Mouse (Mus musculus) thymus, adult 2 months (tissue): ENCODE measurements at regions not wholly inside any gene's neighbourhood (a gene's known extent, or its start where the extent isn't known, plus 50 kb on each side); places are given as distances from the start of the nearest gene placed in this dataset.
A peak's percentile ranks its signal among the peaks of the same experiment; 100 is the strongest.

Experiments used
- DNase-seq: peaks from one replicate; pipeline ENCODE4 v3.0.0; 2021
- H3K27ac ChIP-seq: fragments of 200-500 bp; 2 replicates; pipeline ENCODE4 v1.5.1; 2012; ENCODE audit warnings: low read length, control low read depth; ENCODE audit not compliant: control insufficient read depth, insufficient read depth
- H3K27me3 ChIP-seq: fragments of 200-500 bp; 2 replicates; pipeline ENCODE4 v1.6.1; 2012; ENCODE audit warnings: mild to moderate bottlenecking, low read length, moderate library complexity, mixed read lengths; ENCODE audit not compliant: control insufficient read depth, insufficient read depth
- H3K36me3 ChIP-seq: fragments of 200-500 bp; 2 replicates; pipeline ENCODE4 v1.6.1; 2012; ENCODE audit warnings: mild to moderate bottlenecking, low read length, moderate library complexity; ENCODE audit not compliant: control insufficient read depth, insufficient read depth
- H3K4me1 ChIP-seq: fragments of 200-500 bp; replicated peaks from 2 replicates; pipeline ENCODE4 v1.6.1; 2012; ENCODE audit warnings: low read length; ENCODE audit not compliant: control insufficient read depth, insufficient read depth
- H3K4me3 ChIP-seq: fragments of 200-500 bp; 2 replicates; pipeline ENCODE4 v1.5.1; 2012; ENCODE audit warnings: mild to moderate bottlenecking, low read length, control low read depth, moderate library complexity; ENCODE audit not compliant: control insufficient read depth, insufficient read depth
- CTCF ChIP-seq: fragments of 200-500 bp; IDR thresholded peaks from 2 replicates; pipeline ENCODE4 v1.5.1; 2012; ENCODE audit warnings: mild to moderate bottlenecking, control low read depth, low read length, moderate library complexity, borderline replicate concordance; ENCODE audit not compliant: control insufficient read depth, poor library complexity, insufficient read depth; ENCODE audit errors: extremely low read depth
- POLR2A ChIP-seq: fragments of 200-500 bp; IDR thresholded peaks from 2 replicates; pipeline ENCODE4 v1.6.1; 2012; ENCODE audit warnings: mild to moderate bottlenecking, low read length, control low read depth, moderate library complexity; ENCODE audit not compliant: control insufficient read depth, poor library complexity, insufficient read depth; ENCODE audit errors: extremely low read depth
- WGBS: fragments of 180-500 bp; shearing (Covaris S2); methylation state at CpG from one replicate; pipeline ENCODE4 v1.1.7; 2018; 5-methylcytosine and 5-hydroxymethylcytosine counted together

- 33% methylated on average over 7 of the region's 7 CpGs for WGBS
- peak overlapping the region; percentile 99 for H3K27ac ChIP-seq
- H3K4me3 ChIP-seq = peak overlapping the region; percentile 49; the same call in 1 of the 2 replicates
- peak; percentile 52 for DNase-seq
- peaks cover 43% of the 10 kb centered on the region for H3K4me1 ChIP-seq
- no peaks in the 10 kb centered on the region for H3K27me3 ChIP-seq
- TF ChIP-seq CTCF = no peak
- no peak for TF ChIP-seq POLR2A
- no peaks in the 10 kb centered on the region for H3K36me3 ChIP-seq
These were observed 164.9 kb upstream of the Lef1 start for GRCm38 (mm10) chr3:130945396-130945795.

- H3K27ac ChIP-seq = peak overlapping the region; percentile 81
- H3K4me3 ChIP-seq = no peak overlapping the region
- H3K36me3 ChIP-seq = no peaks in the 10 kb centered on the region
- 60% methylated on average over 6 of the region's 6 CpGs for WGBS
- peaks cover 50% of the 10 kb centered on the region for H3K4me1 ChIP-seq
- H3K27me3 ChIP-seq = no peaks in the 10 kb centered on the region
- DNase-seq = peak; percentile 42
- TF ChIP-seq CTCF (no peak), POLR2A (no peak)
These were observed 166.0 kb upstream of the Lef1 start for GRCm38 (mm10) chr3:130944241-130944640.

GRCm38 (mm10) chr3:130942947-130943630 lies 167.2 kb upstream of the Lef1 start:
- 94% methylated on average over 8 of the region's 8 CpGs for WGBS
- H3K36me3 ChIP-seq = no peaks in the 10 kb centered on the region
- TF ChIP-seq POLR2A (no peak), CTCF (no peak)
- no peak overlapping the region for H3K27ac ChIP-seq
- no peak overlapping the region for H3K4me3 ChIP-seq
- peaks cover 51% of the 10 kb centered on the region for H3K4me1 ChIP-seq
- H3K27me3 ChIP-seq = no peaks in the 10 kb centered on the region
- no peak for DNase-seq

- TF ChIP-seq POLR2A = no peak
- TF ChIP-seq CTCF = no peak
- DNase-seq = no peak
- H3K4me1 ChIP-seq = peaks cover 45% of the 10 kb centered on the region
- no peaks in the 10 kb centered on the region for H3K36me3 ChIP-seq
- H3K4me3 ChIP-seq = no peak overlapping the region
- no peaks in the 10 kb centered on the region for H3K27me3 ChIP-seq
- H3K27ac ChIP-seq = peak overlapping the region; percentile 30
- WGBS = 78% methylated on average over 5 of the region's 5 CpGs
These were observed 169.9 kb upstream of the Lef1 start for GRCm38 (mm10) chr3:130940302-130940867.

GRCm38 (mm10) chr3:130936980-130937379 lies 173.3 kb upstream of the Lef1 start:
- Histone ChIP-seq H3K36me3 (no peaks in the 10 kb centered on the region), H3K27ac (peak overlapping the region; percentile 97; the same call in 1 of the 2 replicates)
- no peak for TF ChIP-seq CTCF
- TF ChIP-seq POLR2A = no peak

GRCm38 (mm10) chr3:130936336-130936735 lies 173.9 kb upstream of the Lef1 start:
- no peaks in the 10 kb centered on the region for H3K36me3 ChIP-seq
- DNase-seq = peak; percentile 76
- H3K4me3 ChIP-seq = peak overlapping the region; percentile 36
- peak overlapping the region; percentile 97 for H3K27ac ChIP-seq
- WGBS = 4% methylated on average over 7 of the region's 7 CpGs
- H3K4me1 ChIP-seq = peaks cover 51% of the 10 kb centered on the region
- TF ChIP-seq CTCF (0 out of 2 replicates have a peak, but pooled peaks have one; percentile 52), POLR2A (0 out of 2 replicates have a peak, but pooled peaks have one; percentile 37)
- no peaks in the 10 kb centered on the region for H3K27me3 ChIP-seq

More at GRCm38 (mm10) chr3:130936980-130937379, 173.3 kb upstream of the Lef1 start:
- peaks cover 53% of the 10 kb centered on the region for H3K4me1 ChIP-seq
- DNase-seq = peak; percentile 80
- WGBS = 4% methylated on average over 5 of the region's 5 CpGs
- no peak overlapping the region for H3K4me3 ChIP-seq
- H3K27me3 ChIP-seq = no peaks in the 10 kb centered on the region
